Mouse (Mus musculus): ENCODE data around the gene Dhx37. TPM values are rescaled to one million over a fixed set of nuclear protein-coding genes. Genes with fewer than 3 reads are reported as not detected.

The Dhx37 gene
- total RNA-seq (2023): 22.5 TPM

GRCm38 (mm10) chr5:125433793-125434337 is at the start of gene Dhx37:
Dhx37 (minus strand) TSS chr5:125434121.

GRCm38 (mm10) chr5:125475601-125476285 is 41.8 kb upstream of the Dhx37 start, which contains the start of gene Aacs:
Aacs (plus strand) TSS chr5:125475814.

GRCm38 (mm10) chr5:125441234-125442114 is 7.6 kb upstream of the Dhx37 start, which contains the start of gene Bri3bp:
Bri3bp (plus strand) TSS chr5:125441568.

GRCm38 (mm10) chr5:125389579-125390441 is 44.1 kb downstream of the Dhx37 start, which contains the start of gene Ubc:
Ubc (minus strand) TSS chr5:125390202.

GRCm38 (mm10) chr5:125389131-125389578 is 44.8 kb downstream of the Dhx37 start, which contains the start of gene Gm10382:
Gm10382 (plus strand) TSS chr5:125389322.

Other genes starting within 250 kb of the Dhx37 start
- gene Scarb1, start 93.0 kb downstream of the Dhx37 start, total RNA-seq (2023): 19.5 TPM
- not detected for gene Gm10382, start 44.8 kb downstream of the Dhx37 start, total RNA-seq (2023)
- 1,533 TPM for gene Ubc, start 43.9 kb downstream of the Dhx37 start, total RNA-seq (2023)
- 19.1 TPM for gene Bri3bp, start 7.4 kb upstream of the Dhx37 start, total RNA-seq (2023)
- 27.6 TPM for gene Aacs, start 41.7 kb upstream of the Dhx37 start, total RNA-seq (2023)
- 1.3 TPM for gene Tmem132b, start 97.7 kb upstream of the Dhx37 start, total RNA-seq (2023)

Data from CD4-positive naive resting alpha-beta T cell, adult 76 days (primary cell).